Mouse (Mus musculus) hematopoietic stem cell, adult 5-6 weeks (primary cell): ENCODE measurements around the gene Crtc1. TPM values are rescaled to one million over a fixed set of nuclear protein-coding genes. Genes with fewer than 3 reads are reported as not detected.

Experiments
- ATAC-seq, 2 experiments: fragments of 125-278 bp in 1 of 2; replicated peaks in 1 of 2; 2 replicates each; pipeline ENCODE4 v1.8.0; 2016 to 2017; ENCODE audit warnings: inconsistent platforms in 2 of 2, mild to moderate bottlenecking in 2 of 2, moderate number of reproducible peaks in 2 of 2, low read depth in 1 of 2, moderate TSS enrichment in 1 of 2; ENCODE audit not compliant: low FRiP score in 2 of 2, poor library complexity in 2 of 2, severe bottlenecking in 2 of 2, insufficient read depth in 1 of 2, low TSS enrichment in 1 of 2
- total RNA-seq: library from RNA; stranded (forward); fragments of 172-1452, 232-1000 nt; gene quantifications from 2 replicates; pipeline ENCODE4 v1.2.3, GENCODE M21; 2017

The Crtc1 gene
- total RNA-seq, 1 experiment from 2014 or later: 7.1 TPM

DNA sequence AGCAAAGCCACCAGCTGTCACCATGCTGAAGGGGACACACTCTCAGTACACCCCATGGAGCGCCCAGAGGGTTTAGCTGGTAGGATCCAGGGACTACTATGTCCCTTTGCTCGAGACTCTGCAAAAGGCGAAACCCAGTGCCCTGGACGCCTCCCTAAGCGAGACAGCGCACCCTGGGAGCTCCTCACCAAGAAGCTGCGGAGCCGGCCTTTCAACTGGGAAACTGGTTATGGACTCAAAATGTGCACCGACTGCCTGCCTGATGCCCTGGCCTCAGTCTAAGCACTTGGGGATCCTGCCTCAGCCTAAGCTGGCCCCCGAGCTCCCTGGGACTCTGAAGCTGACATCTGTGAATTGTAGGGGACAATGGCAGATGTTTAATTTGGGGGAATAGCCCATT, 30.4 kb downstream of the Crtc1 start:
- ATAC-seq: no peak

- ATAC-seq: no peak
These were observed 31.1 kb downstream of the Crtc1 start for GRCm38 (mm10) chr8:70408301-70408700.

GRCm38 (mm10) chr8:70406427-70407069, 32.8 kb downstream of the Crtc1 start:
- ATAC-seq: no peak

DNA sequence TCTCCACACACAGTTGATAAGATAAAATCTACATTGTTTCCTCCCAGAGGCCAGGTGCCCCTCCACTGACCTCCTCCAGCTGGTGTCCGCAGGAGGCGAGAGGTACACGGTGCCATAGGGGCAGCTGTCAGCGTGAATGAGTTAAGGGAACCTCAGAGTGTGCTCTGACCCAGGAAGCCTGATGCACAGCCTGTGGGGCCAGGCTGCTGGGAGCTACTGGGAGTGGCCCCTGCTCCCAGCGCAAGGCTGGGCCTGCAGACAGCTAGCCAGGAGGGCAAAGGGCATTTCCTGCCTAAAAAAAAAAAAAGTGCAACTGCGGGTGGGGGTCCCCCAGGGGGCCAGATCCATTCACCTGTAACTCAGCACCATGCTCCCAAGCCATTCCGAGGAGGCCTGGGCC, 34.2 kb downstream of the Crtc1 start:
- no peak for ATAC-seq

DNA sequence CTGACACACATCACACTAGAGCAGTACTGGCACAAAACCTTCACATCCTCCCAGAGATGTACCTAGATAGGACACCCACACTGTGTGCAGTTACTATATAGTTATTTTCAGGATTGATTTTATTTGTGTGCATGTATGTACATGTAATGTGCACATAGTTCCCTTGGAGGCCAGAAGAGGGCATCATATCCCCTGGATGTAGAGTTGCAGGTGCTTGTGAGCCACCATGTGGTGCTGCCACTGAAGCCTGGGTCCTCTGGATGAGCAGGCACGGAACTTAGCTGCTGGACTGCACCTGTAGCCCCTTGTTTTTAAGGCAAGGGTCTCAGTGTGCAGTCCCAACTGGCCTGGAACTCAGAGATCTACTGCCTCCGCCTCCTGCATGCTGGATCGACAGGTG, 35.2 kb downstream of the Crtc1 start:
- ATAC-seq: no peak

DNA sequence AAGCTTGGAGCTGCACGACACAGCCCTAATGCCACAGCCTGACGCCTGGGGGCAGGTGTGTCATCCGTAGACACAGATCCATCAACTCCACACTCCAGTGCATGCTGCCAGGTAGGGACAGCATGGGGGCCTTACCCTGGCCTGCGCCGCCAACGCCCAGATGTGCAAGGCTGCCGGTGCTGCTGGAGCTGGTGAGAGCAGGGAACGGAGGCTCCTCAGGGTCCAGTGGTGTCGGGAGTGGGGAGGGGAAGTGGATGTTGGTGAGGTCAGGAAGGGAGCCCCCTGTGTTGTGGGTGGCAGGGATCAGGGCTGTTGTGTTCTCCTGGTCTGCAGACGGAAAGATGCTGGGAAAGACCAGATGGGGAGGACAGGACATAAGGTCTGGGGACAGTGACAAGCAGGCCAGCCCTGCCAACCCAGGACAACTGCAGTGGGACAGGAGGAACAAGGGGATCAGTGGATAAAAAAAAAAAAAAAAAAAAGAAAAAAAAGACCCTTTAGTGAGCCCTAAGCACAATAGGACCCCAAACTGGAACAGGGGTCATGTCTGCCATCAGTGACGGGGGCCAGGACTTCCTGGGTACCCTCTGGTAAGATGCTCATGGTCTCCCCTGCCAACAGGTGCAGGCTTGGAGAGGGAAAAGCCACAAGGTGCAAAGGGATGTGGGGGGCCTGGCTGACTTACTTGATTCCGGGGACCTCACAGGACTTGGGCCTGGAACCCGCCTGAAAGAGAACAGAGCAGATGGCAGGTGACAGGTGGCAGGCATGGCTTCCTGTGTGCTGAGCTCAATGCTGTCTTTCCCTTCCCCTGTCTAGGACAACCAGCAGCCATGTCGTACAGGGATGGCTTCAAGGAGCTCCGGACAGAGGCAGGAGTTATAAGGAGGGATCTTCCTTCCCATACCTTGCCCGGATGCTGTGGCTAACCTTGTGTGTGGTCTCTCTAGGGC, 41.5 kb downstream of the Crtc1 start:
- ATAC-seq: no peak

DNA sequence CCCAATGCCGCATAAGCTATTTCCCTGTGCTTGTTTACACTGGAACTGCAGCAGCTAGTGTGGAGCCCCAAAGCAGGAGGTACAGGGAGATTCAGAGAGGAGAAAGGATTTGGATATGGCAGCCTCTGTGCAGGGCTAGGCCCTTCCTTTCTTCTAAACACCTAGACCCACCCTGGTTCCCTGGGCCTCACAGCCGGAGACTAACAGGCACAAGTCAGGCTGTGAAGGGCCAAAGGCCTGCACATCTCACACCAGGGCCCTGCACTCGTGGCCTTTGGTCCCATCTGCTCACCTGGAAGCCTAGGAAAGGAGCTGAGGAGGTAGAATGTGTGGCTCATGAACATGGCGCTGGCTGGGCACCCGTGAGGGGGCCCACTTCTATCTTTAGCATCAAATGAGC, 43.2 kb downstream of the Crtc1 start:
- ATAC-seq: no peak

GRCm38 (mm10) chr8:70395649-70396048, 43.7 kb downstream of the Crtc1 start:
- no peak for ATAC-seq

DNA sequence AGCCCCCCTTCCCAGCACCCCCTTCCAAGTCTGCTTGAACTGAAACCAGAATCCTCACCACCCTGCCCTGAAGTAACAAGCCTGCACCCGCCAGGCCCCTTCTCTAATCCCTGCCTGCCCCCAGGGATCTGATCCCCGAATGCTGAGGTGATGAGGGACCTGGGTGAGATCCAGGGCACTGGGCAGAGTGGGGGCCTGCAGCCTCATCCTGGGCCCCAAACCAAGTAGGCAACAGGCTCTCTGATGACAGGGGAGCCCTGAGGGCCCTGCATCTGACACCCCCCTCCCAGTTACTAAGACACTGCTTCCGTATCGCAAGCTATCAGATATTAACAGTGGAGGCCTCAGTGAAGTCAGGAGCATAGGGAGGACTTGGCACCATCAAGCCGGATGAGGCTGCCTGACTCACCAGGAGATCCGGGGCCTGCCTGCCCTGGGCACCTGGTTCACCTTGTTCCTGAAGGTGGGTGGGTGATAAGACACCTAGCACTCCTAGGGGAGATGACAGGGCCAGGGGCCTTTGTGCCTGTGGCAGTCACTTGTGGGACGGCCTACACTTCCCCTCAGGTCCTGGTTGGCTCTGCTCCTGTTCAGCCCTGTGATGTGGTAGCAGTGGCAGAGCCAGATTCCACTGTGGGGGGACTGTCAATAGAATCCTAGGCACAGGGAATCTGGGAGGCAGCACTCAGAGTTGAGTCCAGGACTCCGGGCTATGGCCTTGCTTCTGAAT, 44.9 kb downstream of the Crtc1 start:
- no peak for ATAC-seq

DNA sequence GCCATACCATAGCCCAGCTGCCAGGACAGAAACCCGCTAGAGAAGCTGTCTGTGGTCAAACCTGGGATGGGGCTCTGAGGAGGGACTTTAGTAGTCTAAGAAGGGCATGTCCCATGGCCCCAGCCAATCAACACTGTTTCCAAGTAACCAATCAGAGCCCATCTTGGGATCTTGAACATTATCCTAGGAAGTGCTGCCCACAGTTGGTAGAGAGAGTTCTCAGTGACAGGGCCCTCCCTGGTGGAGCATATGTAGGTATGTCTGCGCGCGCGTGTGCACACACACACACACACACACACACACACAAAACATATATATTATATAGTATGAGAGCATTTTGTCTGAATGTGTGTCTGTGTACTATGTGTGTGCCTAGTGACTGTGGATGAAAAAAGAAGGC, 46.3 kb downstream of the Crtc1 start:
- no peak for ATAC-seq

GRCm38 (mm10) chr8:70389678-70390077, 49.7 kb downstream of the Crtc1 start:
- ATAC-seq: no peak

DNA sequence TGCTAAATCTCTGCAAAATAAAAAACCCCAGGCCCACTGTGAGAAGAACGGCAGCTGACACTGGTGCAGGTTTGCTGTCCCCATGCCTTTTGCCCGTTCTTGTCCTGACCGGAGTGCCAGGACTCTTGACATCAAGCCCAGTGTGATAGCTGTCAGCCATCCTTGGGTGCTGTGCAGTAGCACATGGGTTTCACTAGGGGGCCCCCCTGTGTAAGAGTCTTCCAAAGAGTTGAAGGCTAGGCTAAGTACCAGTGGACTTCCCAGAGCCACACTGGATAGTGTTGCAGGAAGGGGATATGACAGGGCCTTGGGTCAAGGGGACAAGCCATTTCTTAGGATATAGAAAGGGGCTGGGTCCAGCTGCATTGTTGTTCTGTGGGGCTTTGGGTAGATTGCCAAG, 56.1 kb downstream of the Crtc1 start:
- ATAC-seq: peak; percentile 59 to 61; a peak in 2 of 4 replicates

GRCm38 (mm10) chr8:70380069-70380468, 59.3 kb downstream of the Crtc1 start:
- ATAC-seq: no peak

DNA sequence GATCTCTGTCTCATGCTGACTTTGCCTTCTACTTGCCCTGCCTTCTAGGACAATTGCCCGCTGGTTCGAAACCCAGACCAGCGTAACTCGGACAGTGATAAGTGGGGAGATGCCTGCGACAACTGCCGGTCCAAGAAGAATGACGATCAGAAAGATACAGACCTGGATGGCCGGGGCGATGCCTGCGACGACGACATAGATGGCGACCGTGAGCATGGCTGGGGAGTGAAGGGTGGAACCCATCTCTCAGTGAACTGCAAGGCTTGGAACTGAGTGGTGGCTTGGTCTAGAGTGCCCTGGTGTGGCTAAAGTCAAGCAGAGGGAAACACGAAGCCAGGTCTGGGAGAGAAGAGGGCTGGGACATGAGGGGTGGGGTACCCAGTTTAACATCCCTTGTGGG, 62.3 kb downstream of the Crtc1 start:
- ATAC-seq: no peak

GRCm38 (mm10) chr8:70376275-70376741, 63.1 kb downstream of the Crtc1 start:
- no peak for ATAC-seq

DNA sequence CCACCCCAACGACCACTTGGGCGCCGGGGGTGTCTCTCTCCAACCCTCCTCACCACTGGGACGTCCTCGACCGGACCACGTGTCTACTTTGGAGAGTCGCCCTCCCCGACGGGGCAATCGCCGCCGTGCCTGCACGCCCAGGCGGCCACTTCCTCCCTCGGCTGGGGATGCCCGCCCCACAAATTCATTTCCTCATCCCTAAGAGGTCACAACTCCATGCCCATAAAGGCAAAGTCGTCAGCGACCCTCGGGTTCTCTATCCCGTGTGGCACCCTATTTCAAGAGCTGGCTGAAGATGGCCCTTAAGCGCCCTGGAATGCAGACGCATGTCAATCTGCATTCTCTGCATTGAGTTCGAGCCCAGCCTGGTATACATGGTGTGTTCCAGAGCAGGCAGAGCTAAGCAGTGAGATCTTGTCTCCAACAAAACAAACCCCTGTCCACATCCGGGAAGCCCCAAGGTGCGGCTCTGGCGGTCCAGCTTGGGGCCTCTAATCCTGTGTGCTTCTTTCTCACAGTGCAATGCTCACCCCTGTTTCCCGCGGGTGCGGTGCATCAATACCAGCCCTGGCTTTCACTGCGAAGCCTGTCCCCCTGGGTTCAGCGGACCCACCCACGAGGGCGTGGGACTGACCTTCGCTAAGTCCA, 64.0 kb downstream of the Crtc1 start:
- peak; percentile 28 to 41; a peak in 3 of 4 replicates for ATAC-seq

DNA sequence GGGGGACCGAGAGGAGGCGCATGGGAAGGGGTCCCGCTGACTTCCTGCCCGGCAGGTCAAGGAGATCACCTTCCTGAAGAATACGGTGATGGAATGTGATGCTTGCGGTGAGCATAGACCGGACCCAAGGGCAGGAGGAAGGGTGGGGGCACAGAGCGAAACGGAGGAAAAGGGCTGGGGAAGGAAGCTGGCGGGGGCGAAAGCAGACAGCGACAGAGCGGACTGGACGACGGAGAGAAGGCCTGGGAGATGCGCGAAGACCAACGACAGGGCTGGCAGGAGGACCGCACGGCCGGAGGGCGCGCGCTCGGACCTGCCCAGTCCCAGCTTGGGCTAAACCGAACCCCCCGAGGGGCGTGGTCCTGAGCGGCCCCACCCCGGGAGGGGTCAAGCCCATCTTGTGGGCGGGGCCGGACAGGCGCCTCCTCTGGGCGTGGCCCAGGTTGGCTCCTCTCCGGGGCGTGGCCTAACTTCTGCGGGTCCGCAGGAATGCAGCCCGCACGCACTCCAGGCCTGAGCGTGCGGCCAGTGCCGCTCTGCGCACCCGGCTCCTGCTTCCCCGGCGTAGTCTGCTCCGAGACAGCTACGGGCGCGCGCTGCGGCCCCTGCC, 65.0 kb downstream of the Crtc1 start:
- peak; percentile 16 to 28; a peak in 1 of 4 replicates for ATAC-seq
